Mouse (Mus musculus): ENCODE measurements around the gene Il12rb1. TPM values are rescaled to one million over a fixed set of nuclear protein-coding genes. Genes with fewer than 3 reads are reported as not detected.

Gene Il12rb1
- polyA plus RNA-seq, 1 experiment from 2014 or later: 0.08 TPM

GRCm38 (mm10) chr8:70766571-70767440 is 41.4 kb upstream of the Il12rb1 start:
- Histone ChIP-seq H3K4me1 (peaks cover 13% of the 10 kb centered on the region), H3K4me3 (peak overlapping the region; percentile 19), H3K4me2 (replicated peaks) (peak overlapping the region; percentile 42), H3K27me3 (0 out of 2 replicates have a peak, but pooled peaks cover 5% of the 10 kb centered on the region), H3K9ac (replicated peaks) (peak overlapping the region; percentile 43), H3K27ac (replicated peaks) (no peak overlapping the region), H3K9me3 (no peaks in the 10 kb centered on the region), H3K36me3 (peaks cover 39% of the 10 kb centered on the region)
- WGBS: 10% methylated on average over 21 of the region's 21 CpGs
- ATAC-seq (replicated peaks): no peak

GRCm38 (mm10) chr8:70767503-70767902 is 40.7 kb upstream of the Il12rb1 start:
- Histone ChIP-seq H3K27me3 (0 out of 2 replicates have a peak, but pooled peaks cover 5% of the 10 kb centered on the region), H3K4me3 (no peak overlapping the region), H3K27ac (replicated peaks) (no peak overlapping the region), H3K36me3 (peaks cover 45% of the 10 kb centered on the region), H3K4me1 (peaks cover 13% of the 10 kb centered on the region), H3K9me3 (no peaks in the 10 kb centered on the region), H3K4me2 (replicated peaks) (no peak overlapping the region), H3K9ac (replicated peaks) (no peak overlapping the region)
- ATAC-seq (replicated peaks): no peak
- 76% methylated on average over 6 of the region's 6 CpGs for WGBS

- Histone ChIP-seq H3K9ac (replicated peaks) (no peak overlapping the region), H3K4me3 (no peak overlapping the region), H3K4me1 (peaks cover 19% of the 10 kb centered on the region), H3K36me3 (peaks cover 45% of the 10 kb centered on the region), H3K27ac (replicated peaks) (no peak overlapping the region), H3K9me3 (no peaks in the 10 kb centered on the region), H3K4me2 (replicated peaks) (no peak overlapping the region), H3K27me3 (0 out of 2 replicates have a peak, but pooled peaks cover 5% of the 10 kb centered on the region)
- ATAC-seq (replicated peaks): no peak
- WGBS: 94% methylated on average over 32 of the region's 32 CpGs
These were observed 39.9 kb upstream of the Il12rb1 start for GRCm38 (mm10) chr8:70768231-70768776.

GRCm38 (mm10) chr8:70768956-70769355 is 39.3 kb upstream of the Il12rb1 start:
- Histone ChIP-seq H3K27me3 (0 out of 2 replicates have a peak, but pooled peaks cover 5% of the 10 kb centered on the region), H3K27ac (replicated peaks) (no peak overlapping the region), H3K4me1 (peaks cover 26% of the 10 kb centered on the region), H3K36me3 (peaks cover 47% of the 10 kb centered on the region), H3K9ac (replicated peaks) (no peak overlapping the region), H3K4me2 (replicated peaks) (no peak overlapping the region), H3K4me3 (no peak overlapping the region), H3K9me3 (no peaks in the 10 kb centered on the region)
- 0 out of 2 replicates have a peak, but pooled peaks have one; percentile 7 for ATAC-seq (replicated peaks)
- 81% methylated on average over 16 of the region's 16 CpGs for WGBS

GRCm38 (mm10) chr8:70769359-70769758 is 38.9 kb upstream of the Il12rb1 start:
- 7% methylated on average over 26 of the region's 26 CpGs for WGBS
- peak; percentile 72 for ATAC-seq (replicated peaks)
- Histone ChIP-seq H3K9me3 (no peaks in the 10 kb centered on the region), H3K36me3 (peaks cover 51% of the 10 kb centered on the region), H3K27me3 (0 out of 2 replicates have a peak, but pooled peaks cover 5% of the 10 kb centered on the region), H3K9ac (replicated peaks) (no peak overlapping the region), H3K4me3 (peak overlapping the region; percentile 0; the same call in 1 of the 2 replicates), H3K4me2 (replicated peaks) (no peak overlapping the region), H3K4me1 (peaks cover 30% of the 10 kb centered on the region), H3K27ac (replicated peaks) (no peak overlapping the region)

GRCm38 (mm10) chr8:70769858-70770257 is 38.4 kb upstream of the Il12rb1 start:
- Histone ChIP-seq H3K4me1 (peaks cover 35% of the 10 kb centered on the region), H3K4me3 (no peak overlapping the region), H3K36me3 (peaks cover 55% of the 10 kb centered on the region), H3K27me3 (0 out of 2 replicates have a peak, but pooled peaks cover 5% of the 10 kb centered on the region), H3K9ac (replicated peaks) (no peak overlapping the region), H3K9me3 (no peaks in the 10 kb centered on the region), H3K27ac (replicated peaks) (no peak overlapping the region), H3K4me2 (replicated peaks) (no peak overlapping the region)
- 75% methylated on average over 12 of the region's 12 CpGs for WGBS
- ATAC-seq (replicated peaks): no peak

- Histone ChIP-seq H3K4me2 (replicated peaks) (no peak overlapping the region), H3K9ac (replicated peaks) (no peak overlapping the region), H3K27ac (replicated peaks) (no peak overlapping the region), H3K27me3 (0 out of 2 replicates have a peak, but pooled peaks cover 5% of the 10 kb centered on the region), H3K4me3 (no peak overlapping the region), H3K9me3 (no peaks in the 10 kb centered on the region), H3K4me1 (peaks cover 42% of the 10 kb centered on the region), H3K36me3 (peaks cover 55% of the 10 kb centered on the region)
- no peak for ATAC-seq (replicated peaks)
- WGBS: 96% methylated on average over 13 of the region's 13 CpGs
These were observed 37.5 kb upstream of the Il12rb1 start for GRCm38 (mm10) chr8:70770748-70771147.

- peaks cover 40% of the 10 kb centered on the region for H3K4me1 ChIP-seq
- no peaks in the 10 kb centered on the region for H3K9me3 ChIP-seq
- H3K27ac ChIP-seq (replicated peaks): no peak overlapping the region
- H3K27me3 ChIP-seq: 0 out of 2 replicates have a peak, but pooled peaks cover 3% of the 10 kb centered on the region
- no peak overlapping the region for H3K4me2 ChIP-seq (replicated peaks)
- no peak overlapping the region for H3K4me3 ChIP-seq
- peaks cover 55% of the 10 kb centered on the region for H3K36me3 ChIP-seq
- H3K9ac ChIP-seq (replicated peaks): no peak overlapping the region
- ATAC-seq (replicated peaks): no peak
- WGBS: 89% methylated on average over 7 of the region's 7 CpGs
These were observed 37.0 kb upstream of the Il12rb1 start for GRCm38 (mm10) chr8:70771217-70771616.

GRCm38 (mm10) chr8:70772075-70772474 is 36.2 kb upstream of the Il12rb1 start:
- Histone ChIP-seq H3K4me1 (peaks cover 33% of the 10 kb centered on the region), H3K36me3 (peaks cover 55% of the 10 kb centered on the region), H3K4me2 (replicated peaks) (no peak overlapping the region), H3K4me3 (no peak overlapping the region), H3K27me3 (no peaks in the 10 kb centered on the region), H3K27ac (replicated peaks) (no peak overlapping the region), H3K9me3 (no peaks in the 10 kb centered on the region), H3K9ac (replicated peaks) (no peak overlapping the region)
- 95% methylated on average over 13 of the region's 13 CpGs for WGBS
- no peak for ATAC-seq (replicated peaks)

- peak overlapping the region; percentile 69 for H3K27ac ChIP-seq (replicated peaks)
- peaks cover 38% of the 10 kb centered on the region for H3K4me1 ChIP-seq
- H3K9ac ChIP-seq (replicated peaks): no peak overlapping the region
- ATAC-seq (replicated peaks): no peak
- no peaks in the 10 kb centered on the region for H3K27me3 ChIP-seq
- WGBS: 89% methylated on average over 9 of the region's 9 CpGs
- H3K4me3 ChIP-seq: no peak overlapping the region
- no peak overlapping the region for H3K4me2 ChIP-seq (replicated peaks)
- peaks cover 53% of the 10 kb centered on the region for H3K36me3 ChIP-seq
- H3K9me3 ChIP-seq: no peaks in the 10 kb centered on the region
These were observed 35.4 kb upstream of the Il12rb1 start for GRCm38 (mm10) chr8:70772890-70773289.

- H3K27me3 ChIP-seq: no peaks in the 10 kb centered on the region
- H3K36me3 ChIP-seq: peaks cover 49% of the 10 kb centered on the region
- 0 out of 2 replicates have a peak overlapping the region, but pooled peaks have one; percentile 13 for H3K4me3 ChIP-seq
- H3K9me3 ChIP-seq: no peaks in the 10 kb centered on the region
- peaks cover 43% of the 10 kb centered on the region for H3K4me1 ChIP-seq
- no peak for ATAC-seq (replicated peaks)
- H3K9ac ChIP-seq (replicated peaks): 0 out of 2 replicates have a peak overlapping the region, but pooled peaks have one; percentile 2
- WGBS: 54% methylated on average over 5 of the region's 5 CpGs
- H3K27ac ChIP-seq (replicated peaks): peak overlapping the region; percentile 69
- H3K4me2 ChIP-seq (replicated peaks): peak overlapping the region; percentile 14; the same call in 1 of the 2 replicates
These were observed 34.8 kb upstream of the Il12rb1 start for GRCm38 (mm10) chr8:70773410-70773809.

- Histone ChIP-seq H3K9ac (replicated peaks) (0 out of 2 replicates have a peak overlapping the region, but pooled peaks have one; percentile 2), H3K36me3 (peaks cover 48% of the 10 kb centered on the region), H3K4me3 (0 out of 2 replicates have a peak overlapping the region, but pooled peaks have one; percentile 13), H3K4me1 (peaks cover 46% of the 10 kb centered on the region), H3K27me3 (no peaks in the 10 kb centered on the region), H3K4me2 (replicated peaks) (peak overlapping the region; percentile 14; the same call in 1 of the 2 replicates), H3K9me3 (no peaks in the 10 kb centered on the region), H3K27ac (replicated peaks) (peak overlapping the region; percentile 69)
- no peak for ATAC-seq (replicated peaks)
- 45% methylated on average over 9 of the region's 9 CpGs for WGBS
These were observed 34.4 kb upstream of the Il12rb1 start for GRCm38 (mm10) chr8:70773833-70774232.

All from forebrain, embryonic 15.5 days (tissue).